Comparison of ENCODE assay signal across 8 mouse cellular contexts in the genomic region with DNA sequence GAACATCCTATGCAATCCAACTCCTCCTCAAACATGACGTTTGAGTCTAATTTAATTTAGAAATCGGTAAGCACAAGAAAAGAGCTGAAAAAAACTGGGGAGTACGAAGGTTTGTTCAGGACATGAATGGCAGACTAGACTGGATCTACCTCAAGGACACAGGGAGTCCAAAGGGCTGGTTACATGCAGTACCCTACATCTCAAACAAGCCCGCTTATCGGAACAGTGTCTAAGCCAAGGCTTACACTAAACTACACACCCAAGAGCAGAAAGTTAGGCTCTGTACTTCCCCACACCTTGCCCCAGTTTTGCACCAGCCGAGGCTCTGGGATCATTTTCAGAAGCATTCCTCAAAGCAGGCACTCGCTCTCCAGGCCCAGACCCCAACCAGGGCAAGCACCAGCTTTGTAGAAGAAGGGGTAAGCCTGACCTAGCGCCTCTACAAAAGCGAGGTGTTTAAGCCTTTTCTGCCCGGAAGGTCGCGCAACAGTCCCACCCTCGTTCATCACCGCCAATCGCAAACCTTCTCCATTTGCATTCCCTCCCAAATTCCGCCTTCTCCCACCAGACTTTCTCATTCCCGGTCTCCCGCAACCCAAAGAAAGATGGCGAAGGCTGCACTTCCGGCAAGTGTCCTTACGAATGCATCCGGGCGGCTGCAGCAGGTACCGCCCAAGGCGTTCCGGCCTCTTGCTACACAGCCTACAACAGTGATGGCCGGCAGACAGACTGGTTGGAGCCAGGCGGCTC. TPM values are rescaled to one million over a fixed set of nuclear protein-coding genes. Genes with fewer than 3 reads are reported as not detected.
DNase-seq lines count a peak whose midpoint lies in the region; ATAC-seq lines count a peak whose summit lies in the region.

TSS of gene Nr1h3 (minus strand) at position 613 of the 750 bp plus-strand sequence.
TSS of gene Acp2 (plus strand) at position 664 of the 750 bp plus-strand sequence.

- H3K9me3 ChIP-seq in heart, embryonic 10.5 days = no peaks in the 10 kb centered on the region
- no peaks in the 10 kb centered on the region for H3K9me3 ChIP-seq in kidney, embryonic 15.5 days (replicated peaks)

- peaks cover 16% of the 10 kb centered on the region for H3K4me1 ChIP-seq in heart, embryonic 10.5 days
- H3K4me1 ChIP-seq in kidney, embryonic 15.5 days = peaks cover 17% of the 10 kb centered on the region

- H3K4me2 ChIP-seq in kidney, embryonic 15.5 days = peak within 1 kb of the TSS; percentile 67

- H3K27ac ChIP-seq in heart, embryonic 10.5 days = peak within 1 kb of the TSS; percentile 96
- H3K27ac ChIP-seq in kidney, embryonic 15.5 days = peak within 1 kb of the TSS; percentile 96

- no peaks in the 10 kb centered on the region for H3K27me3 ChIP-seq in heart, embryonic 10.5 days (ENCODE audit: insufficient read depth, poor library complexity, severe bottlenecking)
- H3K27me3 ChIP-seq in kidney, embryonic 15.5 days = no peaks in the 10 kb centered on the region

- peak; percentile 94 to 95 for DNase-seq in B cell, adult 2 months
- DNase-seq in brain, adult 2 months (ENCODE audit: low read depth, low spot score) = peak; percentile 98
- DNase-seq in heart, embryonic 10.5 days (ENCODE audit: low spot score) = peak; percentile 98
- peak; percentile 90 for DNase-seq in liver
- DNase-seq in spleen, postnatal 4 days (ENCODE audit: low spot score in 2 of 2) = peak; percentile 90 to 96

- WGBS in heart, embryonic 10.5 days = 4% methylated on average over 28 of the region's 28 CpGs
- 3% methylated on average over 28 of the region's 28 CpGs for WGBS in kidney, embryonic 15.5 days

- H3K4me3 ChIP-seq in heart, embryonic 10.5 days = peak within 1 kb of the TSS; percentile 87
- H3K4me3 ChIP-seq in kidney, embryonic 15.5 days (replicated peaks) = peak within 1 kb of the TSS; percentile 63

- H3K9ac ChIP-seq in kidney, embryonic 15.5 days = peak within 1 kb of the TSS; percentile 69

- ATAC-seq in erythroblast, adult 5-6 weeks (replicated peaks; ENCODE audit: low FRiP score, poor library complexity, severe bottlenecking) = peak; percentile 98
- ATAC-seq in kidney, embryonic 15.5 days (replicated peaks; ENCODE audit: low FRiP score) = peak; percentile 95
- peak; percentile 93 for ATAC-seq in monocyte, adult 5-6 weeks (replicated peaks; ENCODE audit: insufficient number of reproducible peaks, low FRiP score, low TSS enrichment, poor library complexity, severe bottlenecking)

- peaks cover 28% of the 10 kb centered on the region for H3K36me3 ChIP-seq in heart, embryonic 10.5 days
- peaks cover 27% of the 10 kb centered on the region for H3K36me3 ChIP-seq in kidney, embryonic 15.5 days

RNA-seq across cellular contexts. Expression of gene Nr1h3, which starts in this region (rescaled TPM):
- total RNA-seq in erythroblast, adult 5-6 weeks (2015; ENCODE audit: low replicate concordance) = 1.3 TPM in 2 replicates
- total RNA-seq in erythroblast, adult 5-6 weeks (2017; ENCODE audit: low replicate concordance) = 0.34 and 6.4 TPM in 2 replicates
- 1.9 and 4.5 TPM in 2 replicates for polyA plus RNA-seq in heart, embryonic 10.5 days (2016; fragmentation: Nextera tagmentation; extraction: Ambion mirVana)
- 2.2 and 3.3 TPM in 2 replicates for polyA plus RNA-seq in kidney, embryonic 15.5 days (2015; fragmentation: Nextera tagmentation; extraction: Ambion mirVana)
- total RNA-seq in monocyte, adult 5-6 weeks (2017) = 6.7 to 13.1 TPM (median 9.3 TPM) in 3 replicates

RNA-seq across cellular contexts. Expression of gene Acp2, which starts in this region (rescaled TPM):
- total RNA-seq in erythroblast, adult 5-6 weeks (2015; ENCODE audit: low replicate concordance) = 0.77 and 6.9 TPM in 2 replicates
- 3.2 and 4.5 TPM in 2 replicates for total RNA-seq in erythroblast, adult 5-6 weeks (2017; ENCODE audit: low replicate concordance)
- 17.6 and 24.2 TPM in 2 replicates for polyA plus RNA-seq in heart, embryonic 10.5 days (2016; fragmentation: Nextera tagmentation; extraction: Ambion mirVana)
- polyA plus RNA-seq in kidney, embryonic 15.5 days (2015; fragmentation: Nextera tagmentation; extraction: Ambion mirVana) = 27.1 and 27.3 TPM in 2 replicates
- total RNA-seq in monocyte, adult 5-6 weeks (2017) = 16.0 to 20.6 TPM (median 17.2 TPM) in 3 replicates

Comparison
In these comparisons a context has a peak if more than half of its experiments do, and no peak if none do; other contexts are left out.
1. Peak in every context shown above with its lines: DNase-seq, ATAC-seq, H3K4me3 ChIP-seq and H3K27ac ChIP-seq.